Mouse (Mus musculus): ENCODE results near the gene Ednrb. TPM values are rescaled to one million over a fixed set of nuclear protein-coding genes. Genes with fewer than 3 reads are reported as not detected.

The Ednrb gene
- polyA plus RNA-seq, 1 experiment: not detected

DNA sequence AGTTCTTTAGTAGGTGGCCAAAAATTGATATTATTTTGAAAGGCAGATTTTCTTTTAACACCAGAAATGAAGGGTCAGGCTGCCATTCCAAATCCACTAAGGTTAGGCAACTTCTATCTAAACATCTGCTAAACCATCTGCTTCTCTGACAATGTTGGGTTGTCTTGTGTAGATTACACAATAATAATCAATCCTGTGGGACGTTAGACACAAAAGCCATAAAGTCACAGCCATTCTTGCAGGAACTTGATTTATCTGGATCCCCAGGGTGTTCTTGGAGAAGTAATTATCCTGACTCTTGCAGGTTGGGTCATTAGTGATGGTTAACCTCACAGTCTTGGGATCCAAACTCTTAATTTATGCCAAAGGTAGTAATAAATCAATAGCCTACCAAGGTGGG is 21.6 kb downstream of the Ednrb start:
- no peaks in the 10 kb centered on the region for H3K36me3 ChIP-seq (ENCODE audit: control insufficient read depth, insufficient read depth)
- no peaks in the 10 kb centered on the region for H3K79me3 ChIP-seq (ENCODE audit: low read depth)
- no peak overlapping the region for H3K4me3 ChIP-seq (ENCODE audit: insufficient read depth, poor library complexity, severe bottlenecking)
- H3K27me3 ChIP-seq (ENCODE audit: control insufficient read depth, insufficient read depth, insufficient read length): no peaks in the 10 kb centered on the region
- no peak for TF ChIP-seq CEBPB (IDR thresholded peaks at IDR 0.05; ENCODE audit: low read depth)
- TF ChIP-seq MAX (IDR thresholded peaks at IDR 0.05): no peak
- TF ChIP-seq MYOG (IDR thresholded peaks at IDR 0.05; ENCODE audit: control insufficient read depth, extremely low read depth, insufficient read length): no peak
- TF ChIP-seq FOSL1 (IDR thresholded peaks at IDR 0.05; ENCODE audit: insufficient read depth, low read length, poor library complexity, severe bottlenecking): no peak
- no peak for TF ChIP-seq USF1 (IDR thresholded peaks at IDR 0.05; ENCODE audit: low read depth)
- TF ChIP-seq CTCF (IDR thresholded peaks at IDR 0.05; ENCODE audit: control insufficient read depth, insufficient read depth, insufficient read length): no peak
- TF ChIP-seq MYOD1 (IDR thresholded peaks at IDR 0.05; ENCODE audit: control insufficient read depth, insufficient read length, low read depth): no peak
- no peak overlapping the region for H3ac ChIP-seq (ENCODE audit: control insufficient read depth, insufficient read length, low read depth)
- H3K79me2 ChIP-seq (ENCODE audit: control insufficient read depth, insufficient read depth): no peaks in the 10 kb centered on the region

GRCm38 (mm10) chr14:103816637-103817308 is 27.4 kb downstream of the Ednrb start:
- Histone ChIP-seq H3K79me3 (ENCODE audit: low read depth) (no peaks in the 10 kb centered on the region), H3K4me3 (ENCODE audit: insufficient read depth, poor library complexity, severe bottlenecking) (no peak overlapping the region), H3K36me3 (ENCODE audit: control insufficient read depth, insufficient read depth) (no peaks in the 10 kb centered on the region), H3K27me3 (ENCODE audit: control insufficient read depth, insufficient read depth, insufficient read length) (no peaks in the 10 kb centered on the region), H3K79me2 (ENCODE audit: control insufficient read depth, insufficient read depth) (no peaks in the 10 kb centered on the region), H3ac (ENCODE audit: control insufficient read depth, insufficient read length, low read depth) (no peak overlapping the region)
- TF ChIP-seq USF1 (IDR thresholded peaks at IDR 0.05; ENCODE audit: low read depth) (no peak), FOSL1 (IDR thresholded peaks at IDR 0.05; ENCODE audit: insufficient read depth, low read length, poor library complexity, severe bottlenecking) (no peak), MAX (IDR thresholded peaks at IDR 0.05) (no peak), MYOD1 (IDR thresholded peaks at IDR 0.05; ENCODE audit: control insufficient read depth, insufficient read length, low read depth) (no peak), CTCF (IDR thresholded peaks at IDR 0.05; ENCODE audit: control insufficient read depth, insufficient read depth, insufficient read length) (no peak), CEBPB (IDR thresholded peaks at IDR 0.05; ENCODE audit: low read depth) (no peak), MYOG (IDR thresholded peaks at IDR 0.05; ENCODE audit: control insufficient read depth, extremely low read depth, insufficient read length) (no peak)

GRCm38 (mm10) chr14:103815542-103815941 is 28.7 kb downstream of the Ednrb start:
- H3K4me3 ChIP-seq (ENCODE audit: insufficient read depth, poor library complexity, severe bottlenecking): no peak overlapping the region

DNA sequence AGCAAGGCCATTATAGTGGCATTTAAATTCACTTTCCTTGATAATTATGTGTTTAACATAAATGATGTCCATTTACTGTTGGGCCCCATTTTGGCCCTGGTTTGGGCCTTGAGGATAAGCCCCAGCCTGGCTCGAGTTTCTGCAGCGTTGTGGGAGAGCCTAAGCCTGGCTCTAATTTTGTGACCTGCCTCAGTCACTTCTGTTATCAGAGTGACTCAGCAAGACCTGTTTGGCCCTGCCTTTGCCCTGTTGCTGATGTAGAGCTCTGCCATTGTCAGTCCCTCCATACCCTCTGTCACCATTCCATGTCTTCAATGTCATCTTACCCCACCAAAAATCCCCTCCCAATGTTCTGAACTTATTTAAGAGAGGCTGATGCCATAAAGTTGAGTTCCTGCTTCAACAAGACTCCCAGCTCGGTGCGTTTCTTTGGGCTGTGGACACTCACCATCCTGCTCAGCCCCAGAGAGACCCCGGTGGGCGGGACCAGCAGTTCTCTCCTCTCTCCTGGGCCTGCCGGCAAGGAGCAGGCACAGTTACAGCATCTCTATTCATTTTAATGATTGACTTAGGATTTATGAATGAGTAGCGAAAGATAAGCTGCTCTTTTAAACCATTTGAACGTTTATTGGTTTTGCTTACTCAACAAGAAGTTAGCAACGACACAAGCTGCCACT is 30.0 kb downstream of the Ednrb start:
- H3ac ChIP-seq (ENCODE audit: control insufficient read depth, insufficient read length, low read depth): no peak overlapping the region
- TF ChIP-seq CEBPB (IDR thresholded peaks at IDR 0.05; ENCODE audit: low read depth) (no peak), MYOD1 (IDR thresholded peaks at IDR 0.05; ENCODE audit: control insufficient read depth, insufficient read length, low read depth) (no peak), MAX (IDR thresholded peaks at IDR 0.05) (no peak), MYOG (IDR thresholded peaks at IDR 0.05; ENCODE audit: control insufficient read depth, extremely low read depth, insufficient read length) (no peak), CTCF (IDR thresholded peaks at IDR 0.05; ENCODE audit: control insufficient read depth, insufficient read depth, insufficient read length) (no peak), USF1 (IDR thresholded peaks at IDR 0.05; ENCODE audit: low read depth) (no peak), FOSL1 (IDR thresholded peaks at IDR 0.05; ENCODE audit: insufficient read depth, low read length, poor library complexity, severe bottlenecking) (no peak)
- H3K79me2 ChIP-seq (ENCODE audit: control insufficient read depth, insufficient read depth): no peaks in the 10 kb centered on the region
- no peaks in the 10 kb centered on the region for H3K79me3 ChIP-seq (ENCODE audit: low read depth)
- no peak overlapping the region for H3K4me3 ChIP-seq (ENCODE audit: insufficient read depth, poor library complexity, severe bottlenecking)
- H3K27me3 ChIP-seq (ENCODE audit: control insufficient read depth, insufficient read depth, insufficient read length): no peaks in the 10 kb centered on the region
- H3K36me3 ChIP-seq (ENCODE audit: control insufficient read depth, insufficient read depth): no peaks in the 10 kb centered on the region

More at GRCm38 (mm10) chr14:103815542-103815941, 28.7 kb downstream of the Ednrb start:
- TF ChIP-seq MAX (IDR thresholded peaks at IDR 0.05): no peak
- TF ChIP-seq MYOG (IDR thresholded peaks at IDR 0.05; ENCODE audit: control insufficient read depth, extremely low read depth, insufficient read length): no peak
- TF ChIP-seq FOSL1 (IDR thresholded peaks at IDR 0.05; ENCODE audit: insufficient read depth, low read length, poor library complexity, severe bottlenecking): no peak
- TF ChIP-seq CEBPB (IDR thresholded peaks at IDR 0.05; ENCODE audit: low read depth): no peak
- H3K27me3 ChIP-seq (ENCODE audit: control insufficient read depth, insufficient read depth, insufficient read length): no peaks in the 10 kb centered on the region
- no peak overlapping the region for H3ac ChIP-seq (ENCODE audit: control insufficient read depth, insufficient read length, low read depth)
- no peaks in the 10 kb centered on the region for H3K36me3 ChIP-seq (ENCODE audit: control insufficient read depth, insufficient read depth)
- no peaks in the 10 kb centered on the region for H3K79me2 ChIP-seq (ENCODE audit: control insufficient read depth, insufficient read depth)
- H3K79me3 ChIP-seq (ENCODE audit: low read depth): no peaks in the 10 kb centered on the region

DNA sequence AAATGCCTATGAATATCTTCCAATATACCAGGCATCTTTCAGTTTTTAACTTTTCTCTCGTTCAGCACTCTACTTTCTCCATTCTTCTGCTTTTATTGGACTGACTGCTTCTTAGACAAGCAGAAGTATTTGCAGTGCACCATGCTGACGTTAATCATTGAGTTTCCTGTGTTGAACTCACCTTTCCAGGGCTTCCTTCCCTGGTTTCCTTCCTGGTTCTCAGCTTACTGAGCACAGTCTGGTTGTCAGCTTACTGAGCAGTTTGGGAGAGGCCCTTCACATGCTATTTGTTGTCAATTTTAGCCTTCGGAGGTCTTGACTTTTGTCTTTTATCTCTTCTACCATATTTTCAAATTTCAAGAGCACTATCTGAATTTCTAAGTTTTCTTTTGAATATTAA is 31.0 kb downstream of the Ednrb start:
- Histone ChIP-seq H3ac (ENCODE audit: control insufficient read depth, insufficient read length, low read depth) (no peak overlapping the region), H3K4me3 (ENCODE audit: insufficient read depth, poor library complexity, severe bottlenecking) (no peak overlapping the region), H3K36me3 (ENCODE audit: control insufficient read depth, insufficient read depth) (no peaks in the 10 kb centered on the region), H3K79me3 (ENCODE audit: low read depth) (no peaks in the 10 kb centered on the region), H3K79me2 (ENCODE audit: control insufficient read depth, insufficient read depth) (no peaks in the 10 kb centered on the region), H3K27me3 (ENCODE audit: control insufficient read depth, insufficient read depth, insufficient read length) (no peaks in the 10 kb centered on the region)
- TF ChIP-seq CTCF (IDR thresholded peaks at IDR 0.05; ENCODE audit: control insufficient read depth, insufficient read depth, insufficient read length) (no peak), MAX (IDR thresholded peaks at IDR 0.05) (no peak)

- no peaks in the 10 kb centered on the region for H3K79me3 ChIP-seq (ENCODE audit: low read depth)
- no peak overlapping the region for H3K4me3 ChIP-seq (ENCODE audit: insufficient read depth, poor library complexity, severe bottlenecking)
- no peaks in the 10 kb centered on the region for H3K36me3 ChIP-seq (ENCODE audit: control insufficient read depth, insufficient read depth)
- no peak overlapping the region for H3ac ChIP-seq (ENCODE audit: control insufficient read depth, insufficient read length, low read depth)
- TF ChIP-seq FOSL1 (IDR thresholded peaks at IDR 0.05; ENCODE audit: insufficient read depth, low read length, poor library complexity, severe bottlenecking): no peak
- no peak for TF ChIP-seq USF1 (IDR thresholded peaks at IDR 0.05; ENCODE audit: low read depth)
- no peak for TF ChIP-seq MYOD1 (IDR thresholded peaks at IDR 0.05; ENCODE audit: control insufficient read depth, insufficient read length, low read depth)
- TF ChIP-seq CTCF (IDR thresholded peaks at IDR 0.05; ENCODE audit: control insufficient read depth, insufficient read depth, insufficient read length): no peak
- no peak for TF ChIP-seq MYOG (IDR thresholded peaks at IDR 0.05; ENCODE audit: control insufficient read depth, extremely low read depth, insufficient read length)
- TF ChIP-seq MAX (IDR thresholded peaks at IDR 0.05): no peak
- no peak for TF ChIP-seq CEBPB (IDR thresholded peaks at IDR 0.05; ENCODE audit: low read depth)
- H3K79me2 ChIP-seq (ENCODE audit: control insufficient read depth, insufficient read depth): no peaks in the 10 kb centered on the region
- no peaks in the 10 kb centered on the region for H3K27me3 ChIP-seq (ENCODE audit: control insufficient read depth, insufficient read depth, insufficient read length)
Measured at GRCm38 (mm10) chr14:103811291-103811690, 32.9 kb downstream of the Ednrb start.
